Mouse (Mus musculus): ENCODE data around the gene Enox2. TPM values are rescaled to one million over a fixed set of nuclear protein-coding genes. Genes with fewer than 3 reads are reported as not detected.

The Enox2 gene
- polyA plus RNA-seq, 1 experiment from 2014 or later = 8.0 TPM

Other genes starting within 250 kb of the Enox2 start
- gene Arhgap36, start 175.7 kb upstream of the Enox2 start, polyA plus RNA-seq (2015; fragmentation: Nextera tagmentation; extraction: Ambion mirVana) = 5.1 and 8.0 TPM in 2 replicates